Mouse (Mus musculus) heart, embryonic 13.5 days (tissue): ENCODE measurements around the gene Gm21637. TPM values are rescaled to one million over a fixed set of nuclear protein-coding genes. Genes with fewer than 3 reads are reported as not detected.
"Not testable (repeated sequence)": the region's sequence is repeated elsewhere in the genome, so short reads cannot be mapped to it uniquely, and the experiment has no call there.

Source experiments
- ATAC-seq: fragments of 200-750 bp; cut with Nextera tagmentation; 2 replicates; pipeline ENCODE4 v1.8.0; 2017; ENCODE audit warnings: moderate TSS enrichment; ENCODE audit not compliant: insufficient number of reproducible peaks, low FRiP score, low TSS enrichment; ENCODE audit errors: extremely low read depth
- H3K27ac ChIP-seq: fragments of 300-500 bp; sonication (generic); replicated peaks from 2 replicates; pipeline ENCODE4 v1.5.1; 2015; ENCODE audit warnings: moderate library complexity, mild to moderate bottlenecking, inconsistent platforms
- H3K27me3 ChIP-seq: fragments of 300-500 bp; sonication (generic); replicated peaks from 2 replicates; pipeline ENCODE4 v1.6.1; 2015; ENCODE audit warnings: mild to moderate bottlenecking, inconsistent platforms
- H3K36me3 ChIP-seq: fragments of 300-500 bp; sonication (generic); 2 replicates; pipeline ENCODE4 v1.6.1; 2015; ENCODE audit warnings: mild to moderate bottlenecking, inconsistent platforms
- H3K4me1 ChIP-seq: fragments of 300-500 bp; sonication (generic); 2 replicates; pipeline ENCODE4 v1.6.1; 2015; ENCODE audit warnings: inconsistent platforms
- H3K4me2 ChIP-seq: fragments of 300-500 bp; sonication (generic); 2 replicates; pipeline ENCODE4 v1.6.1; 2015; ENCODE audit warnings: inconsistent platforms, mild to moderate bottlenecking, moderate library complexity
- H3K4me3 ChIP-seq: fragments of 300-500 bp; sonication (generic); 2 replicates; pipeline ENCODE4 v1.5.1; 2015; ENCODE audit warnings: moderate library complexity, mild to moderate bottlenecking, inconsistent platforms
- H3K9ac ChIP-seq: fragments of 300-500 bp; sonication (generic); 2 replicates; pipeline ENCODE4 v1.6.1; 2015; ENCODE audit warnings: inconsistent platforms, mild to moderate bottlenecking, moderate library complexity
- H3K9me3 ChIP-seq: fragments of 300-500 bp; sonication (generic); 2 replicates; pipeline ENCODE4 v1.6.1; 2016; ENCODE audit warnings: inconsistent platforms
- WGBS: fragments of 180-500 bp; shearing (Covaris S2); methylation state at CpG from one replicate; pipeline ENCODE4 v1.1.7; 2015; ENCODE audit warnings: mixed read lengths; 5-methylcytosine and 5-hydroxymethylcytosine counted together
- polyA plus RNA-seq: library from polyadenylated mRNA; unstranded; fragments of >200 nt; fragmentation: Nextera tagmentation; extraction: Ambion mirVana; gene quantifications from 2 replicates; pipeline ENCODE4 v1.2.1, GENCODE M21; 2015

Gene Gm21637
- not detected in 2 replicates for polyA plus RNA-seq

- not testable (repeated sequence) for H3K9ac ChIP-seq, H3K4me3 ChIP-seq, H3K4me1 ChIP-seq, H3K27ac ChIP-seq, H3K9me3 ChIP-seq, ATAC-seq, H3K4me2 ChIP-seq, H3K27me3 ChIP-seq, H3K36me3 ChIP-seq
- WGBS, result no CpG with 5 or more reads among the region's 1 CpGs
Measured at GRCm38 (mm10) chrX:31961744-31962143, at the start of gene Gm21637. TSS of gene Gm21637 (plus strand) at chrX:31962044.

Other genes starting within 250 kb of the Gm21637 start
- gene Btbd35f25, start 244.9 kb upstream of the Gm21637 start, polyA plus RNA-seq, result not detected in 2 replicates
- gene Btbd35f22, start 85.8 kb downstream of the Gm21637 start, polyA plus RNA-seq, result not detected in 2 replicates